Mouse (Mus musculus) forebrain, embryonic 14.5 days (tissue): Measurements from ENCODE around the gene Klk5. TPM values are rescaled to one million over a fixed set of nuclear protein-coding genes. Genes with fewer than 3 reads are reported as not detected.
A peak's percentile ranks its signal among the peaks of the same experiment; 100 is the strongest.

ENCODE experiments used
- ATAC-seq: fragments of 200-750 bp; cut with Nextera tagmentation; 2 replicates; pipeline ENCODE4 v1.8.0; 2017; ENCODE audit warnings: mild to moderate bottlenecking, moderate library complexity
- DNase-seq: peaks from one replicate; pipeline ENCODE4 v3.0.0-alpha.2; 2015; ENCODE audit warnings: low spot score
- H3K27ac ChIP-seq: fragments of 300-500 bp; sonication (generic); 2 replicates; pipeline ENCODE4 v1.5.1; 2014; ENCODE audit warnings: low read depth, mild to moderate bottlenecking, control low read depth, low read length, moderate library complexity
- H3K27me3 ChIP-seq: fragments of 300-500 bp; sonication (generic); replicated peaks from 2 replicates; pipeline ENCODE4 v1.6.1; 2014; ENCODE audit warnings: low read length, control low read depth, mixed read lengths; ENCODE audit not compliant: control insufficient read depth, insufficient read depth
- H3K36me3 ChIP-seq: fragments of 300-500 bp; sonication (generic); 2 replicates; pipeline ENCODE4 v1.6.1; 2014; ENCODE audit warnings: low read length, control low read depth; ENCODE audit not compliant: control insufficient read depth, insufficient read depth
- H3K4me1 ChIP-seq: fragments of 300-500 bp; sonication (generic); 2 replicates; pipeline ENCODE4 v1.6.1; 2014; ENCODE audit warnings: antibody characterized with exemption, low read length, control low read depth; ENCODE audit not compliant: control insufficient read depth, insufficient read depth
- H3K4me2 ChIP-seq: fragments of 300-500 bp; sonication (generic); 2 replicates; pipeline ENCODE4 v1.6.1; 2014; ENCODE audit warnings: mild to moderate bottlenecking, control low read depth, low read length
- H3K4me3 ChIP-seq: fragments of 300-500 bp; sonication (generic); 2 replicates; pipeline ENCODE4 v1.5.1; 2014; ENCODE audit warnings: low read depth, low read length, control low read depth
- H3K9ac ChIP-seq: fragments of 300-500 bp; sonication (generic); 2 replicates; pipeline ENCODE4 v1.6.1; 2014; ENCODE audit warnings: mild to moderate bottlenecking, low read length, control low read depth, moderate library complexity
- H3K9me3 ChIP-seq: fragments of 300-500 bp; sonication (generic); replicated peaks from 2 replicates; pipeline ENCODE4 v1.6.1; 2016; ENCODE audit warnings: low read length, control low read depth, mixed read lengths; ENCODE audit not compliant: control insufficient read depth
- WGBS: fragments of 180-500 bp; shearing (Covaris S2); extraction: QIAGEN DNeasy Blood & Tissue Kit; methylation state at CpG from one replicate; pipeline ENCODE4 v1.1.7; 2014; 5-methylcytosine and 5-hydroxymethylcytosine counted together
- polyA plus RNA-seq: library from polyadenylated mRNA; unstranded; fragments of >200 nt; fragmentation: Nextera tagmentation; extraction: Ambion mirVana; gene quantifications from 2 replicates; pipeline ENCODE4 v1.2.1, GENCODE M21; 2014

Klk5 gene
- polyA plus RNA-seq, 1 experiment from 2014 or later: not detected

- no peaks in the 10 kb centered on the region for H3K36me3 ChIP-seq
- ATAC-seq (no peak), DNase-seq (no peak)
- H3K4me2 ChIP-seq: no peak overlapping the region
- no peak overlapping the region for H3K27ac ChIP-seq
- no peaks in the 10 kb centered on the region for H3K27me3 ChIP-seq
- H3K9ac ChIP-seq: no peak overlapping the region
- no peaks in the 10 kb centered on the region for H3K9me3 ChIP-seq
- H3K4me3 ChIP-seq: no peak overlapping the region
- WGBS: 21% methylated on average over 4 of the region's 4 CpGs
- no peaks in the 10 kb centered on the region for H3K4me1 ChIP-seq
Observed at GRCm38 (mm10) chr7:43882811-43883210, 41.0 kb downstream of the Klk5 start.

- DNase-seq (peak; percentile 33), ATAC-seq (no peak)
- no peaks in the 10 kb centered on the region for H3K36me3 ChIP-seq
- WGBS: 10% methylated on average over 14 of the region's 14 CpGs
- peak overlapping the region; percentile 42 for H3K4me2 ChIP-seq
- no peaks in the 10 kb centered on the region for H3K27me3 ChIP-seq
- H3K4me1 ChIP-seq: no peaks in the 10 kb centered on the region
- no peak overlapping the region for H3K27ac ChIP-seq
- no peaks in the 10 kb centered on the region for H3K9me3 ChIP-seq
- H3K4me3 ChIP-seq: no peak overlapping the region
- H3K9ac ChIP-seq: no peak overlapping the region
Observed at GRCm38 (mm10) chr7:43883547-43883946, 41.8 kb downstream of the Klk5 start.

- Histone ChIP-seq H3K9me3 (no peaks in the 10 kb centered on the region), H3K27ac (no peak overlapping the region), H3K4me1 (no peaks in the 10 kb centered on the region), H3K9ac (no peak overlapping the region), H3K4me3 (no peak overlapping the region), H3K4me2 (no peak overlapping the region), H3K36me3 (no peaks in the 10 kb centered on the region), H3K27me3 (no peaks in the 10 kb centered on the region)
- DNase-seq (no peak), ATAC-seq (no peak)
- WGBS: 66% methylated on average over 5 of the region's 5 CpGs
Observed at GRCm38 (mm10) chr7:43891365-43891764, 49.6 kb downstream of the Klk5 start.

GRCm38 (mm10) chr7:43891788-43892187, 50.0 kb downstream of the Klk5 start:
- no peak overlapping the region for H3K4me2 ChIP-seq
- no peaks in the 10 kb centered on the region for H3K27me3 ChIP-seq
- WGBS: 67% methylated on average over 3 of the region's 3 CpGs
- DNase-seq (no peak), ATAC-seq (no peak)
- H3K27ac ChIP-seq: no peak overlapping the region
- no peak overlapping the region for H3K4me3 ChIP-seq
- H3K36me3 ChIP-seq: no peaks in the 10 kb centered on the region
- H3K9me3 ChIP-seq: no peaks in the 10 kb centered on the region
- H3K9ac ChIP-seq: no peak overlapping the region
- H3K4me1 ChIP-seq: no peaks in the 10 kb centered on the region

GRCm38 (mm10) chr7:43894836-43895235, 53.1 kb downstream of the Klk5 start:
- Histone ChIP-seq H3K36me3 (no peaks in the 10 kb centered on the region), H3K27me3 (no peaks in the 10 kb centered on the region), H3K9ac (no peak overlapping the region), H3K4me1 (no peaks in the 10 kb centered on the region), H3K27ac (no peak overlapping the region), H3K4me2 (no peak overlapping the region), H3K4me3 (no peak overlapping the region), H3K9me3 (no peaks in the 10 kb centered on the region)
- ATAC-seq (peak; percentile 90), DNase-seq (peak; percentile 93)
- WGBS: 13% methylated on average over 1 of the region's 1 CpGs

Other genes with a start within 250 kb of the Klk5 start
- gene Zfp819, start 234.8 kb upstream of the Klk5 start, polyA plus RNA-seq: 0.47 and 0.53 TPM in 2 replicates
- not detected in 2 replicates for gene Ceacam18, start 207.3 kb upstream of the Klk5 start, polyA plus RNA-seq
- 0.19 and 0.42 TPM in 2 replicates for gene Siglece, start 181.8 kb upstream of the Klk5 start, polyA plus RNA-seq
- gene Ctu1, start 170.0 kb upstream of the Klk5 start, polyA plus RNA-seq: 18.9 and 20.6 TPM in 2 replicates
- not detected in 2 replicates for gene Klk14, start 151.6 kb upstream of the Klk5 start, polyA plus RNA-seq
- gene Klk13, start 129.4 kb upstream of the Klk5 start, polyA plus RNA-seq: not detected in 2 replicates
- gene Klk12, start 73.1 kb upstream of the Klk5 start, polyA plus RNA-seq: 0.19 TPM in 1 of 2 replicates, not detected in the other
- gene Klk11, start 67.4 kb upstream of the Klk5 start, polyA plus RNA-seq: not detected in 2 replicates
- gene Klk10, start 60.9 kb upstream of the Klk5 start, polyA plus RNA-seq: 0.13 TPM in 1 of 2 replicates, not detected in the other
- gene Klk9, start 50.1 kb upstream of the Klk5 start, polyA plus RNA-seq: not detected in 2 replicates
- 7.1 and 9.6 TPM in 2 replicates for gene Klk8, start 44.4 kb upstream of the Klk5 start, polyA plus RNA-seq
- gene Klk7, start 30.7 kb upstream of the Klk5 start, polyA plus RNA-seq: not detected in 2 replicates
- not detected in 2 replicates for gene Klk6, start 17.5 kb upstream of the Klk5 start, polyA plus RNA-seq
- gene Klk4, start 39.2 kb downstream of the Klk5 start, polyA plus RNA-seq: 0.69 and 0.86 TPM in 2 replicates
- gene Klk15, start 91.8 kb downstream of the Klk5 start, polyA plus RNA-seq: not detected in 2 replicates
- gene Klk1b8, start 108.7 kb downstream of the Klk5 start, polyA plus RNA-seq: not detected in 2 replicates
- gene Klk1b1, start 124.8 kb downstream of the Klk5 start, polyA plus RNA-seq: not detected in 2 replicates
- gene Klk1b9, start 134.1 kb downstream of the Klk5 start, polyA plus RNA-seq: not detected in 2 replicates
- not detected in 2 replicates for gene Klk1b11, start 153.9 kb downstream of the Klk5 start, polyA plus RNA-seq
- not detected in 2 replicates for gene Klk1b26, start 170.2 kb downstream of the Klk5 start, polyA plus RNA-seq
- not detected in 2 replicates for gene Klk1b27, start 210.3 kb downstream of the Klk5 start, polyA plus RNA-seq